21 mouse cellular contexts compared by ENCODE assay signal in the genomic region with DNA sequence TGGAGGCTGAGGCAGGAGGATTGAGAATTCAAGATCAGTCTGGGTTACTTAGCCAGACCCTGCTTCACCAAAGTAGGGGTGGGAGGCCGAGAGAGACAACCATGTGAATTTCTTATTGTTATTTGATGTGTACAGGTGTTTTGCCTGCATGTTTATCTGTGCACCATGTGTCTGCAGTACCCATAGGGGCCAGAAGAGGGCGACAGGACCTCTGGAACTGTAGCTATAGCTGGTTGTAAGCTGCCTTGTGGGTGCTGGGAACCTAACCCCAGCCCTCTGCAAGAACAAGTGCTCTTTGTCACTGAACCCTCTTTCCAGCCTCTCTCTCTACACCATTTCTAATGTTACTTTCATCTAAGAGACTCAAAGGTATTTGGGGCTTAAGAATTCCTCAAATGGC. TPM values are rescaled to one million over a fixed set of nuclear protein-coding genes. Genes with fewer than 3 reads are reported as not detected.
A peak's percentile ranks its signal among the peaks of the same experiment; 100 is the strongest.
DNase-seq lines count a peak whose midpoint lies in the region; ATAC-seq and TF ChIP-seq lines count a peak whose summit lies in the region.
"Had no signal": no experiment of that assay in that cellular context is flagged by ENCODE, and none has a peak within 500 bp of the region (broad histone marks: within the 10 kb centered on the region; RNA-seq: fewer than 3 reads in every experiment).

No protein-coding gene starts in this region.

- no peak overlapping the region for H3K4me3 ChIP-seq in layer of hippocampus, adult 2 months
- no peak overlapping the region for H3K4me3 ChIP-seq in bone marrow, adult 2 months (replicated peaks; ENCODE audit: control insufficient read depth, low read depth, low read length)
- no peak overlapping the region for H3K4me3 ChIP-seq in thymus, adult 2 months (ENCODE audit: control insufficient read depth, insufficient read depth, low read length)
- H3K4me3 ChIP-seq: embryonic facial prominence, embryonic 10.5 days; forebrain, embryonic 13.5 days; heart, embryonic 15.5 days; kidney, embryonic 15.5 days; limb, embryonic 10.5 days; liver, embryonic 13.5 days; neural tube, embryonic 12.5 days had no signal

- H3K36me3 ChIP-seq in thymus, adult 2 months (ENCODE audit: control insufficient read depth, insufficient read depth, low read length): no peaks in the 10 kb centered on the region
- H3K36me3 ChIP-seq: embryonic facial prominence, embryonic 10.5 days; heart, embryonic 15.5 days; kidney, embryonic 15.5 days; limb, embryonic 10.5 days; liver, embryonic 13.5 days; neural tube, embryonic 12.5 days had no signal

- no peaks in the 10 kb centered on the region for H3K27me3 ChIP-seq in thymus, adult 2 months (ENCODE audit: control insufficient read depth, insufficient read depth, low read length)
- H3K27me3 ChIP-seq: neural tube, embryonic 12.5 days had no signal

- DNase-seq in CD4-positive, CD25-positive, alpha-beta regulatory T cell, adult 2 months (ENCODE audit: low read depth, low spot score): peak; percentile 15
- DNase-seq in layer of hippocampus, adult 2 months (ENCODE audit: low spot score in 2 of 2): no peak
- DNase-seq in layer of hippocampus, adult 9-11 months: no peak
- peak; percentile 15 to 23 for DNase-seq in B cell, adult 2 months
- no peak for DNase-seq in right cerebral cortex, postnatal 14 days
- no peak for DNase-seq in thymus, adult 2 months
- DNase-seq: adrenal gland, adult 2 months; cerebellum, adult 11-12 months; heart, adult 11 months; liver, embryonic 13.5 days; lung, postnatal 36 days had no signal

- peak; percentile 54 for TF ChIP-seq CTCF in layer of hippocampus, adult 2 months (conservative IDR thresholded peaks at IDR 0.05)
- TF ChIP-seq CTCF in bone marrow, adult 2 months (IDR thresholded peaks at IDR 0.05; ENCODE audit: control insufficient read depth, insufficient read depth, low read length): peak; percentile 27; the same call in 1 of the 2 replicates
- TF ChIP-seq CTCF in thymus, adult 2 months (IDR thresholded peaks at IDR 0.05; ENCODE audit: borderline replicate concordance, control insufficient read depth, extremely low read depth, insufficient read depth, low read length, poor library complexity): no peak

- no peak overlapping the region for H3K27ac ChIP-seq in layer of hippocampus, adult 2 months
- no peak overlapping the region for H3K27ac ChIP-seq in bone marrow, adult 2 months (ENCODE audit: control insufficient read depth, insufficient read depth, low read depth, low read length, poor library complexity)
- H3K27ac ChIP-seq in thymus, adult 2 months (ENCODE audit: control insufficient read depth, insufficient read depth, low read length): no peak overlapping the region
- H3K27ac ChIP-seq: embryonic facial prominence, embryonic 10.5 days; forebrain, embryonic 13.5 days; heart, embryonic 15.5 days; kidney, embryonic 15.5 days; limb, embryonic 10.5 days; liver, embryonic 13.5 days; neural tube, embryonic 12.5 days had no signal

- H3K4me1 ChIP-seq in bone marrow, adult 2 months (ENCODE audit: control insufficient read depth, insufficient read depth, low read length): no peaks in the 10 kb centered on the region
- H3K4me1 ChIP-seq in thymus, adult 2 months (replicated peaks; ENCODE audit: control insufficient read depth, insufficient read depth, low read length): no peaks in the 10 kb centered on the region
- H3K4me1 ChIP-seq: heart, embryonic 15.5 days; liver, embryonic 13.5 days had no signal

- TF ChIP-seq POLR2A in bone marrow, adult 2 months (IDR thresholded peaks at IDR 0.05; ENCODE audit: borderline replicate concordance, control insufficient read depth, low read depth, low read length): no peak
- no peak for TF ChIP-seq POLR2A in thymus, adult 2 months (IDR thresholded peaks at IDR 0.05; ENCODE audit: control insufficient read depth, extremely low read depth, insufficient read depth, low read length, poor library complexity)

- ATAC-seq in CD4-positive, CD25-positive, alpha-beta regulatory T cell, adult 4 months: no peak
- ATAC-seq: forebrain, embryonic 13.5 days had no signal

- WGBS in bone marrow, adult 2 months: 62% methylated on average over 2 of the region's 2 CpGs
- WGBS in thymus, adult 2 months: 59% methylated on average over 2 of the region's 2 CpGs

RNA-seq across cellular contexts. Expression of gene Nipal3, which starts 35.4 kb away (rescaled TPM):
- 10 to 100 TPM; 11.6 to 15.8 TPM for polyA plus RNA-seq in CD4-positive, CD25-positive, alpha-beta regulatory T cell, adult 4 months (2017; shearing (Covaris generic))
- total RNA-seq in layer of hippocampus, adult 2 months (2021): 10 to 100 TPM; 81.8 to 85.3 TPM
- polyA plus RNA-seq in bone marrow, adult 2 months (2011; ENCODE audit: insufficient read depth, insufficient read length, low replicate concordance, missing spikeins): 10.9 and 18.5 TPM in 2 replicates
- polyA plus RNA-seq in thymus, adult 2 months (2012; rRNA removed): 38.7 and 41.4 TPM in 2 replicates

RNA-seq across cellular contexts. Expression of gene Stpg1, which starts 35.7 kb away (rescaled TPM):
- polyA plus RNA-seq in CD4-positive, CD25-positive, alpha-beta regulatory T cell, adult 4 months (2017; shearing (Covaris generic)): not detected
- 1 to 10 TPM; 1.4 to 2.2 TPM for total RNA-seq in layer of hippocampus, adult 2 months (2021)
- polyA plus RNA-seq in bone marrow, adult 2 months (2011; ENCODE audit: insufficient read depth, insufficient read length, low replicate concordance, missing spikeins): 1.4 TPM in 1 of 2 replicates, not detected in the other
- polyA plus RNA-seq in thymus, adult 2 months (2012; rRNA removed): 0.18 and 0.35 TPM in 2 replicates
- total RNA-seq: hematopoietic stem cell, adult 5-6 weeks; monocyte, adult 5-6 weeks had no signal
- polyA plus RNA-seq: limb, embryonic 10.5 days; liver, embryonic 13.5 days had no signal

RNA-seq across cellular contexts. Expression of gene Grhl3, which starts 43.2 kb away (rescaled TPM):
- polyA plus RNA-seq in CD4-positive, CD25-positive, alpha-beta regulatory T cell, adult 4 months (2017; shearing (Covaris generic)): not detected
- under 1 TPM; 0.56 to 0.97 TPM for total RNA-seq in layer of hippocampus, adult 2 months (2021)
- not detected in 2 replicates for polyA plus RNA-seq in bone marrow, adult 2 months (2011; ENCODE audit: insufficient read depth, insufficient read length, low replicate concordance, missing spikeins)
- polyA plus RNA-seq in thymus, adult 2 months (2012; rRNA removed): 0.47 and 0.80 TPM in 2 replicates
- total RNA-seq: hematopoietic stem cell, adult 5-6 weeks had no signal
- polyA plus RNA-seq: adrenal gland, adult 2 months had no signal

Comparison
In these comparisons a context has a peak if more than half of its experiments do, and no peak if none do; other contexts are left out.
1. DNase-seq: peak in CD4-positive, CD25-positive, alpha-beta regulatory T cell, adult 2 months (single experiment) and B cell, adult 2 months (2 of 2); none in layer of hippocampus, adult 2 months (0 of 2), layer of hippocampus, adult 9-11 months (single experiment), right cerebral cortex, postnatal 14 days (single experiment) and thymus, adult 2 months (single experiment).